Mouse (Mus musculus) erythroblast, embryonic 14.5 days (primary cell): ENCODE data around the gene Fam83g.

Source experiments
- GATA1 ChIP-seq: IDR thresholded peaks from 2 replicates; pipeline ENCODE4 v1.6.1; 2012; ENCODE audit warnings: low read length, inconsistent platforms, mixed read lengths
- TAL1 ChIP-seq: IDR thresholded peaks from 3 replicates; pipeline ENCODE4 v1.6.1; 2012; ENCODE audit warnings: low read length, inconsistent platforms, mixed read lengths

DNA sequence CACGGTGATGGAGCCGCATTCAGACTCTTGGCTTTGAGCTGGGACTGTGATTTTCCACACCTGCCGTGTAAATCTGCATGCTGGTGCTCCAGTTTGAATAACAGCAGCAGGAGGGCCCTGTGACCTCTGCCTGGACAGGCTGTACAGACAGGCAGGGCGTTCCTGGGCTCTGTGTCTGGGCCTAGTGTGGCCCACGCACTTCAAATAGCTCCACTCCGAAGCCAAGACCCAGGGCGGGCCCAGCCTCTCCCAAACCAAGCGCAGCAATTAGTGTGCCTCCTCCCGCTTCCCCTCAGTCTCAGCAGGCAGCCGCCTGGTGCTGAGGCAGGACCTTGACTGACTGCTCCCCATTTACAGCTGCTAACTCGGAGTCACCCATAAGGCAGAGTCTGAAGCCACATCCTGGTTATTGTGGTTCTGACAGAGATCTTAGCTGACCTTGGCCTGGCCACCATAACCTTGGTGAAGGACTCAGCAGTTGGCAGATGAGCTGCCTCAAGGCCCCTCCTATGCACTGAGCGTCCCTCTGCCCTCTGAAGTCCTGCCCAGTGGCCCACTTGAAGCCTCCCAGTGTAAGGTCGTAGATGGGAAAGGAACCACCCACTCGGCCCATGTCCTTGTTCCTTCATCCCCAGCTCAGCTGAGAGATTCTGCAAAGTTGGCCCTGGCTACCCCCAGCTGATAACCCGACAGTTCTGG, 29.4 kb downstream of the Fam83g start:
- TF ChIP-seq GATA1 (no peak), TAL1 (no peak)
